Mouse (Mus musculus) testis, adult 2 months (tissue): Measurements from ENCODE around the gene Armh2. TPM values are rescaled to one million over a fixed set of nuclear protein-coding genes. Genes with fewer than 3 reads are reported as not detected.
"Not testable (repeated sequence)": the region's sequence is repeated elsewhere in the genome, so short reads cannot be mapped to it uniquely, and the experiment has no call there.

Source experiments
- H3K27ac ChIP-seq: fragments of 200-500 bp; 2 replicates; pipeline ENCODE4 v1.5.1; 2012; ENCODE audit warnings: low read depth, low read length; ENCODE audit not compliant: control insufficient read depth, insufficient read depth
- H3K27me3 ChIP-seq: fragments of 200-500 bp; 2 replicates; pipeline ENCODE4 v1.6.1; 2012; ENCODE audit warnings: mild to moderate bottlenecking, low read length, moderate library complexity; ENCODE audit not compliant: control insufficient read depth, insufficient read depth
- H3K36me3 ChIP-seq: fragments of 200-500 bp; 2 replicates; pipeline ENCODE4 v1.6.1; 2012; ENCODE audit warnings: mild to moderate bottlenecking, low read length; ENCODE audit not compliant: control insufficient read depth, insufficient read depth
- H3K4me1 ChIP-seq: fragments of 200-500 bp; 2 replicates; pipeline ENCODE4 v1.6.1; 2012; ENCODE audit warnings: low read length; ENCODE audit not compliant: control insufficient read depth, insufficient read depth
- H3K4me3 ChIP-seq: fragments of 200-500 bp; 2 replicates; pipeline ENCODE4 v1.5.1; 2012; ENCODE audit warnings: low read depth, mild to moderate bottlenecking, low read length, moderate library complexity, mixed read lengths; ENCODE audit not compliant: control insufficient read depth
- CTCF ChIP-seq: fragments of 200-500 bp; IDR thresholded peaks from 2 replicates; pipeline ENCODE4 v1.5.1; 2012; ENCODE audit warnings: low read depth, mild to moderate bottlenecking, inconsistent platforms, low read length, moderate library complexity; ENCODE audit not compliant: control insufficient read depth, insufficient read depth, insufficient replicate concordance
- POLR2A ChIP-seq: fragments of 200-500 bp; IDR thresholded peaks from 2 replicates; pipeline ENCODE4 v1.6.1; 2012; ENCODE audit warnings: low read depth, mild to moderate bottlenecking, inconsistent platforms, low read length, moderate library complexity; ENCODE audit not compliant: control insufficient read depth
- polyA plus RNA-seq: library from polyadenylated mRNA; depleted of rRNA; stranded (reverse); fragments of >200 nt; gene quantifications from 2 replicates; pipeline ENCODE4 v1.2.3, GENCODE M21; 2012

The Armh2 gene
- polyA plus RNA-seq, 1 experiment: 82.7 TPM

GRCm38 (mm10) chr13:24757820-24758564 lies 17.0 kb downstream of the Armh2 start:
- Histone ChIP-seq H3K27me3 (no peaks in the 10 kb centered on the region), H3K27ac (no peak overlapping the region), H3K36me3 (peaks cover 2% of the 10 kb centered on the region; the same call in 1 of the 2 replicates), H3K4me1 (peaks cover 4% of the 10 kb centered on the region), H3K4me3 (no peak overlapping the region)
- TF ChIP-seq CTCF (no peak), POLR2A (no peak)

GRCm38 (mm10) chr13:24759451-24759850 lies 18.4 kb downstream of the Armh2 start:
- Histone ChIP-seq H3K4me3 (no peak overlapping the region), H3K36me3 (peaks cover 1% of the 10 kb centered on the region; the same call in 1 of the 2 replicates), H3K27ac (no peak overlapping the region), H3K27me3 (no peaks in the 10 kb centered on the region), H3K4me1 (peaks cover 4% of the 10 kb centered on the region)
- TF ChIP-seq POLR2A (no peak), CTCF (no peak)

- Histone ChIP-seq H3K4me3 (peak overlapping the region; percentile 29; the same call in 1 of the 2 replicates), H3K36me3 (peaks cover 1% of the 10 kb centered on the region; the same call in 1 of the 2 replicates), H3K4me1 (peaks cover 4% of the 10 kb centered on the region), H3K27ac (no peak overlapping the region), H3K27me3 (no peaks in the 10 kb centered on the region)
- TF ChIP-seq POLR2A (no peak), CTCF (no peak)
Measured at GRCm38 (mm10) chr13:24760351-24760870, 19.4 kb downstream of the Armh2 start.

- Histone ChIP-seq H3K36me3 (peaks cover 1% of the 10 kb centered on the region; the same call in 1 of the 2 replicates), H3K4me3 (peak overlapping the region; percentile 97), H3K27me3 (no peaks in the 10 kb centered on the region), H3K4me1 (peaks cover 4% of the 10 kb centered on the region), H3K27ac (peak overlapping the region; percentile 41)
- TF ChIP-seq CTCF: no peak
Measured at GRCm38 (mm10) chr13:24761083-24761402, 20.0 kb downstream of the Armh2 start.

- Histone ChIP-seq H3K4me1 (peaks cover 4% of the 10 kb centered on the region), H3K27me3 (no peaks in the 10 kb centered on the region), H3K36me3 (peaks cover 1% of the 10 kb centered on the region; the same call in 1 of the 2 replicates), H3K4me3 (peak within 1 kb of the TSS; percentile 97), H3K27ac (peak within 1 kb of the TSS; percentile 95)
- peak; percentile 44; the same call in 1 of the 2 replicates for TF ChIP-seq POLR2A
- no peak for TF ChIP-seq CTCF
Measured at GRCm38 (mm10) chr13:24761403-24762227, 20.6 kb downstream of the Armh2 start, which contains the start of gene Gmnn. Gene Gmnn, minus strand, starts transcription at chr13:24761923.

GRCm38 (mm10) chr13:24762254-24762653 lies 21.2 kb downstream of the Armh2 start:
- Histone ChIP-seq H3K36me3 (peaks cover 1% of the 10 kb centered on the region; the same call in 1 of the 2 replicates), H3K27ac (no peak overlapping the region; the same call in 1 of the 2 replicates), H3K27me3 (no peaks in the 10 kb centered on the region), H3K4me3 (peak overlapping the region; percentile 97; the same call in 1 of the 2 replicates), H3K4me1 (peaks cover 4% of the 10 kb centered on the region)
- TF ChIP-seq CTCF (no peak), POLR2A (no peak)

- not testable (repeated sequence) for H3K4me1 ChIP-seq, H3K27me3 ChIP-seq, H3K36me3 ChIP-seq, H3K4me3 ChIP-seq, H3K27ac ChIP-seq
Measured at GRCm38 (mm10) chr13:24767809-24768208, 26.8 kb downstream of the Armh2 start.

GRCm38 (mm10) chr13:24771482-24771881 lies 30.4 kb downstream of the Armh2 start:
- not testable (repeated sequence) for H3K4me3 ChIP-seq, H3K27ac ChIP-seq, H3K27me3 ChIP-seq, H3K36me3 ChIP-seq, H3K4me1 ChIP-seq
